Mouse (Mus musculus): ENCODE results near the gene Hpca. TPM values are rescaled to one million over a fixed set of nuclear protein-coding genes. Genes with fewer than 3 reads are reported as not detected.

Hpca gene
- total and polyA plus RNA-seq, 2 experiments = 0.18 to 0.23 TPM

DNA sequence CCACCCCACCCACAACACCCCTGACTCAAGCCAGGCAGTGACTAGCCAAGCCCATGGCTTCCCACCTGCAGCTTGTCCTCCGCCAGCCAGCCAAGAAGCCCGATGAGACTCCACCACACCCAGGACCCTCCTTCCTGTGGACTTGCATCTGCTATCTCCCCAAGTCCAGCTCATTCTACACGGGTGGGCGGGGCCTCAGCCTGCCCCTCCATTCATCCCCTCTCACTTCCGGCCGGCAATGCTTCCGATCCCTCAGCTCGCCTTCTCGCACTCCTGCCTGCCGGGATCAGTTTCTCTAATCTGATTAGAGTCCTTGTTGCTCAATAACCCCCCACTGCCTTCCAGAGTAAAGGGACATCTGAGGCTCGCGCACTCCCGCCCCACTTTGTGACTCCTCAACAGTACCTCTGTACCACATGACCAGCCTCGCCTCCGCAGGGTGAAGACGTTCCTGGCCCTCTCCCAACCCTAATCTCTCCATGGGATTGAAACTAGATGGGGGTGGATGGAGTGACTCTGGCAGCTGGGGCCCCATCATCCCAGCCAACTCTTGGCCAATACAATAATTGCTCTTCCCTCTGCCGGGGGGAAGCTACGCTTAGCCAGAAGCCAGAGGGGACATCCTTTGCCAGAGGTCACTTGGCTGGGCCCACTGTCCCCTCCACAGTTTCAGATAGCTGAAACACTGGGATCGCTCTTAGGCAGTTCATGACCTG, 4.1 kb upstream of the Hpca start:
- Histone ChIP-seq H3K36me3 (ENCODE audit: control insufficient read depth, insufficient read depth, low read length) (no peaks in the 10 kb centered on the region), H3K4me1 (ENCODE audit: control insufficient read depth, insufficient read depth, low read length) (peaks cover 2% of the 10 kb centered on the region; the same call in 1 of the 2 replicates), H3K79me2 (ENCODE audit: control insufficient read depth, insufficient read depth, low read length) (no peaks in the 10 kb centered on the region), H3K4me3 (ENCODE audit: insufficient read depth, low read depth, low read length) (no peak overlapping the region), H3K27ac (replicated peaks; ENCODE audit: insufficient read depth, low read depth, low read length) (no peak overlapping the region; the same call in 1 of the 2 replicates), H3K9ac (ENCODE audit: low read depth, low read length) (no peak overlapping the region), H3K27me3 (ENCODE audit: control insufficient read depth, insufficient read depth, low read length) (peaks cover 6% of the 10 kb centered on the region; the same call in 1 of the 2 replicates)
- TF ChIP-seq CTCF (IDR thresholded peaks at IDR 0.05; ENCODE audit: low read depth, low read length) (no peak), POLR2A (IDR thresholded peaks at IDR 0.05; ENCODE audit: extremely low read depth, insufficient read depth, low read length) (no peak)
- DNase-seq (ENCODE audit: extremely low read depth, low read depth, low spot score) = peak; percentile 44
- 7% methylated on average over 19 of the region's 19 CpGs for WGBS

DNA sequence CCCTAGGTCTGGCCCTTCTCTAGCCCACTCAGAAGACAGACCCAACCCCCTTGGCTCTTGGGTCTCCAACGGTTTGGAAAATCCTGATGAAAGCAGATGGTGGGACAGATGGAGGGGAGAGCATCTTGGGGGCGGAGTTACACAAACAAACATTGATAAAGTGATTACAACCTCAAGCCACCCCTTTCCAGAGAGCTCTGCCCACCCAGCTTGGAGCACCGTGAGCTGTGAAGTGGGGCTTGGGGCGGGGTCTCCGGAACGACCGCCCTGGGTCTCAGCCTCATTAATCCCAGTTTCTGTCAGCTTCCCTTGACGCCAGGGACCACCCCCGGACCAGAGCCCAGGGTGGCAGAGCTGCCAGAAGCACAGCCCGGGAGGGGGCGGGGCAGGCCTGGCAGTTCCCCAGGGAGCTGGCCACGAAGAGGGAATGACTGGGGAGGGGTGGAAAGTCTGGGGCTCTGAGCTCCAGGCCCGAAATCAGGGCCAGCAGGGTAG, 2.9 kb upstream of the Hpca start:
- Histone ChIP-seq H3K4me3 (ENCODE audit: insufficient read depth, low read depth, low read length) (no peak overlapping the region), H3K27ac (replicated peaks; ENCODE audit: insufficient read depth, low read depth, low read length) (no peak overlapping the region), H3K9ac (ENCODE audit: low read depth, low read length) (no peak overlapping the region), H3K79me2 (ENCODE audit: control insufficient read depth, insufficient read depth, low read length) (no peaks in the 10 kb centered on the region), H3K36me3 (ENCODE audit: control insufficient read depth, insufficient read depth, low read length) (no peaks in the 10 kb centered on the region), H3K4me1 (ENCODE audit: control insufficient read depth, insufficient read depth, low read length) (peaks cover 2% of the 10 kb centered on the region; the same call in 1 of the 2 replicates), H3K27me3 (ENCODE audit: control insufficient read depth, insufficient read depth, low read length) (peaks cover 13% of the 10 kb centered on the region)
- TF ChIP-seq CTCF (IDR thresholded peaks at IDR 0.05; ENCODE audit: low read depth, low read length) (no peak), POLR2A (IDR thresholded peaks at IDR 0.05; ENCODE audit: extremely low read depth, insufficient read depth, low read length) (no peak)
- no peak for DNase-seq (ENCODE audit: extremely low read depth, low read depth, low spot score)
- 11% methylated on average over 13 of the region's 13 CpGs for WGBS

DNA sequence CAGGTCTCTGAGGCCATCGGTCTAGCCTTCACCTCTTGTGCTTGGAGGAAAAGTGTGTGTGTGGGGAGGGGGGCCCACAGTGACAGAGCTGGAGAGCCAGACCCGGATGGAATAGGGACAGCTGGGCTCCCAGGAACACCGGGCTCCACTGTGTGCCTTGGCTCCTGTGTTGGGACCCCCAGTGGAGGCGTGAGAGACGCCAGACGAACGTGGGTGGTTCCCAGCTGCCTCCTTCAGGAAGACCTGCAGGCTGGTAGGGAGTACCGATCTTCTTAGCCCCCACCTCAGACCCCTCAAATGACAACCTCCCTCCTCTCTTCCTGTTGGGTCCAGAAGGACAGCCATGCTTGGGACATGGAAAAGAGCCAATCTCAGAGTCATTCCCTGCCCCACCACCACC, 883 bp upstream of the Hpca start:
- no peaks in the 10 kb centered on the region for H3K79me2 ChIP-seq (ENCODE audit: control insufficient read depth, insufficient read depth, low read length)
- peaks cover 13% of the 10 kb centered on the region for H3K27me3 ChIP-seq (ENCODE audit: control insufficient read depth, insufficient read depth, low read length)
- H3K4me1 ChIP-seq (ENCODE audit: control insufficient read depth, insufficient read depth, low read length) = 0 out of 2 replicates have a peak, but pooled peaks cover 2% of the 10 kb centered on the region
- no peak for TF ChIP-seq POLR2A (IDR thresholded peaks at IDR 0.05; ENCODE audit: extremely low read depth, insufficient read depth, low read length)
- TF ChIP-seq CTCF (IDR thresholded peaks at IDR 0.05; ENCODE audit: low read depth, low read length) = no peak
- H3K4me3 ChIP-seq (ENCODE audit: insufficient read depth, low read depth, low read length) = no peak overlapping the region
- H3K9ac ChIP-seq (ENCODE audit: low read depth, low read length) = no peak overlapping the region
- H3K36me3 ChIP-seq (ENCODE audit: control insufficient read depth, insufficient read depth, low read length) = no peaks in the 10 kb centered on the region
- no peak for DNase-seq (ENCODE audit: extremely low read depth, low read depth, low spot score)
- H3K27ac ChIP-seq (replicated peaks; ENCODE audit: insufficient read depth, low read depth, low read length) = no peak overlapping the region
- WGBS = 18% methylated on average over 8 of the region's 8 CpGs

DNA sequence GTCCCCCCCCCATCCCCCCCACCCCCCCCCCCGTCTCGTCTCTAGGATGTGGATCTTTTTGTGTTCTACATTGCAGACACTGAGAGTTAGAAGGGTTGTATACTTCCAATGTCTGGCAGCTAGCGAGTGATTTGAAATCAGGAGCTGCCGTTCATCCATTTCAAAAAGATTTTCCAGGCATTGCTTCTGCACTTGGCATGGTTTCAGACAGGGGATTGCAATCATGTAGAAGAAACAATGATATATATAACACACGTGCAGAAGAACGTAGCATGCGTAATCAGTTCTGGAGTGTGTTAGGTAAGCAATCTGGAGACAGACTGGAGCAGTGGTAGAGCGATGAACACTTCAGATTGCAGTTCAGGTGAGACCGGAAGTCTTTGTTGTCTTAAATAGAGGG, 271 bp upstream of the Hpca start:
- WGBS = 33% methylated on average over 9 of the region's 9 CpGs

DNA sequence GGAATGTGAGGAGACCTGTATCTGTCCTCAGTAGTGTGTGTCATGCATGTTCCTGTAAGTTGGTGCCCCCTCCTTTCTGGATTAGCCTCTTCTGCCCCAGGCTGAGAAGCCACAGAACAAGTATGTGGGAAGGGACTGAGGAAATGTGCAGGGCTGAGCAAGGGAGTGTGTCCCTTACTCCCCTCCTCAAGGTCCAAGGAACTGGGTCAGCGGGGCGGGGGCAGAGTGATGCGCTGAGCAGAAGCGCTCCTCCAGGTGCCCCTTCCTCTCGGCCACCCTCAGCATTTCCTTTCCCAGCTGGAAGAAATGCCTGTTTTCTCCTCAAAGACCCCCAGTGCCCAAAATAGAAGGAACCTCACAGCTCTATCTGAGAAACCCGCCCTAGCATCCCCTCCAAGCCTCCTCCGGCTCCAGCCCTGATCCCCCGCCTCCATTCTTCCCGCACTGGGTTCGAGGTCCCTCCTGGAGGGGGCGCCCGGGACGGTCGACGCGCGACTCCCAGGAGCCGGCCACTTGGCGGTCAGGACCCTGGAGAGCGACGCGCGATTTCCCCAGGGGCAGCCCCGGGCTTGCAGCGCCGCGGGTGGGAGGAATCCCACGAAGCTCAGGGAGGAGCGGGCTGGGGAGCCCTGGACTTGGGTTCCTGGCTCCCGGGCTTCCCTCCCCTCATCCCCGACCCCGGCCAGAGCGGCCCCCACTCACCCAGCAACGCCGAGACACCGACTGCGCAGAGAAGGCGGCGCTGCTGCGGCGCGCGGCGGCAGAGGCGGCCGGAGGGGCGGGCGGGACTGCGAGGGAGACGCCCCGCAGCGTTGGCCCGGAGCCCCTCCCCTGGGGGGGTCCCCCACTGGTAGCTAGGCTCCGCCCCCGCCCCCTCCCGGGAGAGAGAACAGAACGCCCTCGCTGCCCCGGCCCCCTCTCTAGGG, 1.1 kb downstream of the Hpca start:
- DNase-seq (ENCODE audit: extremely low read depth, low read depth, low spot score) = no peak
- Histone ChIP-seq H3K27me3 (ENCODE audit: control insufficient read depth, insufficient read depth, low read length) (peaks cover 13% of the 10 kb centered on the region), H3K36me3 (ENCODE audit: control insufficient read depth, insufficient read depth, low read length) (no peaks in the 10 kb centered on the region), H3K4me3 (ENCODE audit: insufficient read depth, low read depth, low read length) (peak overlapping the region; percentile 15; the same call in 1 of the 2 replicates), H3K79me2 (ENCODE audit: control insufficient read depth, insufficient read depth, low read length) (no peaks in the 10 kb centered on the region), H3K4me1 (ENCODE audit: control insufficient read depth, insufficient read depth, low read length) (0 out of 2 replicates have a peak, but pooled peaks cover 2% of the 10 kb centered on the region), H3K9ac (ENCODE audit: low read depth, low read length) (no peak overlapping the region), H3K27ac (replicated peaks; ENCODE audit: insufficient read depth, low read depth, low read length) (no peak overlapping the region)
- 3% methylated on average over 58 of the region's 59 CpGs for WGBS
- no peak for TF ChIP-seq POLR2A (IDR thresholded peaks at IDR 0.05; ENCODE audit: extremely low read depth, insufficient read depth, low read length)
- 0 out of 2 replicates have a peak, but pooled peaks have one; percentile 6 for TF ChIP-seq CTCF (IDR thresholded peaks at IDR 0.05; ENCODE audit: low read depth, low read length)

More for the DNA sequence above, 271 bp upstream of the Hpca start:
- Histone ChIP-seq H3K9ac (ENCODE audit: low read depth, low read length) (no peak overlapping the region), H3K79me2 (ENCODE audit: control insufficient read depth, insufficient read depth, low read length) (no peaks in the 10 kb centered on the region), H3K27ac (replicated peaks; ENCODE audit: insufficient read depth, low read depth, low read length) (no peak overlapping the region), H3K27me3 (ENCODE audit: control insufficient read depth, insufficient read depth, low read length) (peaks cover 13% of the 10 kb centered on the region), H3K4me3 (ENCODE audit: insufficient read depth, low read depth, low read length) (no peak overlapping the region), H3K4me1 (ENCODE audit: control insufficient read depth, insufficient read depth, low read length) (0 out of 2 replicates have a peak, but pooled peaks cover 2% of the 10 kb centered on the region), H3K36me3 (ENCODE audit: control insufficient read depth, insufficient read depth, low read length) (no peaks in the 10 kb centered on the region)
- DNase-seq (ENCODE audit: extremely low read depth, low read depth, low spot score) = no peak
- TF ChIP-seq POLR2A (IDR thresholded peaks at IDR 0.05; ENCODE audit: extremely low read depth, insufficient read depth, low read length) (no peak), CTCF (IDR thresholded peaks at IDR 0.05; ENCODE audit: low read depth, low read length) (no peak)
